ENCODE assay signal across 8 mouse cellular contexts in genomic region chr2:125624127-125624685, GRCm38 (mm10). TPM values are rescaled to one million over a fixed set of nuclear protein-coding genes. Genes with fewer than 3 reads are reported as not detected.
A peak's percentile ranks its signal among the peaks of the same experiment; 100 is the strongest.
DNase-seq lines count a peak whose midpoint lies in the region; ATAC-seq and TF ChIP-seq lines count a peak whose summit lies in the region.

No protein-coding gene starts in this region.

- no peak for TF ChIP-seq CTCF in heart, adult 2 months (IDR thresholded peaks at IDR 0.05)

- peaks cover 5% of the 10 kb centered on the region for H3K36me3 ChIP-seq in heart, adult 2 months (ENCODE audit: control insufficient read depth, insufficient read depth, low read length)
- peaks cover 11% of the 10 kb centered on the region for H3K36me3 ChIP-seq in forebrain, embryonic 12.5 days (replicated peaks)
- H3K36me3 ChIP-seq in liver, embryonic 12.5 days: peaks cover 33% of the 10 kb centered on the region

- peak overlapping the region; percentile 68; the same call in 1 of the 2 replicates for H3K9ac ChIP-seq in heart, adult 2 months (ENCODE audit: low read depth, low read length)
- H3K9ac ChIP-seq in forebrain, embryonic 12.5 days: peak overlapping the region; percentile 74
- H3K9ac ChIP-seq in liver, embryonic 12.5 days: peak overlapping the region; percentile 87

- 7% methylated on average over 9 of the region's 9 CpGs for WGBS in heart, adult 2 months
- WGBS in forebrain, embryonic 12.5 days: 17% methylated on average over 9 of the region's 9 CpGs
- 4% methylated on average over 9 of the region's 9 CpGs for WGBS in liver, embryonic 12.5 days (ENCODE audit: insufficient replicate concordance)

- peak overlapping the region; percentile 79 for H3K4me3 ChIP-seq in heart, adult 2 months
- H3K4me3 ChIP-seq in forebrain, embryonic 12.5 days (replicated peaks): peak overlapping the region; percentile 86
- H3K4me3 ChIP-seq in liver, embryonic 12.5 days: peak overlapping the region; percentile 84

- no peak for ATAC-seq in forebrain, embryonic 12.5 days (ENCODE audit: low FRiP score)
- ATAC-seq in liver, embryonic 12.5 days: no peak

- DNase-seq in heart, adult 2 months: no peak
- no peak for DNase-seq in heart, postnatal 4 days
- peak; percentile 16 for DNase-seq in CD4-positive helper T cell, adult 2 months (ENCODE audit: low read depth, low spot score)
- no peak for DNase-seq in ovary, postnatal 10 days (ENCODE audit: low spot score)
- no peak for DNase-seq in frontal cortex, adult 2 months (ENCODE audit: extremely low spot score in 1 of 2, low spot score in 1 of 2)
- no peak for DNase-seq in urinary bladder, postnatal 25 days (ENCODE audit: low spot score)

- H3K27ac ChIP-seq in heart, adult 2 months: peak overlapping the region; percentile 42
- H3K27ac ChIP-seq in forebrain, embryonic 12.5 days: no peak overlapping the region
- peak overlapping the region; percentile 72 for H3K27ac ChIP-seq in liver, embryonic 12.5 days

- H3K4me1 ChIP-seq in heart, adult 2 months (ENCODE audit: control insufficient read depth, insufficient read depth, low read length): no peaks in the 10 kb centered on the region; the same call in none of the 2 replicates
- H3K4me1 ChIP-seq in forebrain, embryonic 12.5 days: peaks cover 30% of the 10 kb centered on the region
- peaks cover 33% of the 10 kb centered on the region for H3K4me1 ChIP-seq in liver, embryonic 12.5 days

- peak overlapping the region; percentile 64 for H3K4me2 ChIP-seq in forebrain, embryonic 12.5 days
- H3K4me2 ChIP-seq in liver, embryonic 12.5 days: peak overlapping the region; percentile 85

- H3K27me3 ChIP-seq in heart, adult 2 months (ENCODE audit: control insufficient read depth, insufficient read depth, low read length): no peaks in the 10 kb centered on the region
- H3K27me3 ChIP-seq in forebrain, embryonic 12.5 days: no peaks in the 10 kb centered on the region
- 0 out of 2 replicates have a peak, but pooled peaks cover 4% of the 10 kb centered on the region for H3K27me3 ChIP-seq in liver, embryonic 12.5 days (replicated peaks)

- no peak for TF ChIP-seq POLR2A in heart, adult 2 months (IDR thresholded peaks at IDR 0.05; ENCODE audit: insufficient read depth, low read depth, low read length)

- H3K79me2 ChIP-seq in heart, adult 2 months (replicated peaks; ENCODE audit: control insufficient read depth, insufficient read depth, low read length): no peaks in the 10 kb centered on the region

- no peak for TF ChIP-seq EP300 in heart, adult 2 months (IDR thresholded peaks at IDR 0.05; ENCODE audit: insufficient read depth, low read depth, low read length)

- no peaks in the 10 kb centered on the region for H3K9me3 ChIP-seq in forebrain, embryonic 12.5 days
- H3K9me3 ChIP-seq in liver, embryonic 12.5 days (replicated peaks): no peaks in the 10 kb centered on the region

- intact Hi-C loops in heart, adult 2 months (cut with DNase I): no loop called here

RNA-seq across cellular contexts. Expression of gene Cep152, which starts 0.7 kb away (rescaled TPM):
- 1 to 10 TPM; 1.4 TPM for total RNA-seq in heart, adult 2 months (2021)
- 0.51 and 1.2 TPM in 2 replicates for polyA plus RNA-seq in heart, adult 2 months (2012; rRNA removed)
- total RNA-seq in heart, postnatal 4 days (2021): 1 to 10 TPM; 4.8 to 4.9 TPM
- polyA plus RNA-seq in forebrain, embryonic 12.5 days (2016; fragmentation: Nextera tagmentation; extraction: Ambion mirVana): 11.4 and 12.2 TPM in 2 replicates
- polyA plus RNA-seq in liver, embryonic 12.5 days (2016; fragmentation: Nextera tagmentation; extraction: Ambion mirVana): 7.0 and 7.2 TPM in 2 replicates
- 1.8 and 2.2 TPM in 2 replicates for polyA plus RNA-seq in frontal cortex, adult 2 months (2012; rRNA removed)

RNA-seq across cellular contexts. Expression of gene Eid1, which starts 48.7 kb away (rescaled TPM):
- 10 to 100 TPM; 44.3 to 45.7 TPM for total RNA-seq in heart, adult 2 months (2021)
- polyA plus RNA-seq in heart, adult 2 months (2012; rRNA removed): 12.6 and 16.0 TPM in 2 replicates
- 100 to 1,000 TPM in 1 of 2 experiments, 10 to 100 TPM in 1; 96.5 to 104 TPM for total RNA-seq in heart, postnatal 4 days (2021)
- polyA plus RNA-seq in forebrain, embryonic 12.5 days (2016; fragmentation: Nextera tagmentation; extraction: Ambion mirVana): 297 and 310 TPM in 2 replicates
- 59.9 and 61.6 TPM in 2 replicates for polyA plus RNA-seq in liver, embryonic 12.5 days (2016; fragmentation: Nextera tagmentation; extraction: Ambion mirVana)
- polyA plus RNA-seq in frontal cortex, adult 2 months (2012; rRNA removed): 174 and 188 TPM in 2 replicates
